Mouse (Mus musculus) layer of hippocampus, postnatal 25 days (tissue): ENCODE results near the gene Abhd6. TPM values are rescaled to one million over a fixed set of nuclear protein-coding genes. Genes with fewer than 3 reads are reported as not detected.
A peak's percentile ranks its signal among the peaks of the same experiment; 100 is the strongest.

ENCODE experiments used
- DNase-seq, 2 experiments: peaks; one replicate each; pipeline ENCODE4 v3.0.0; 2022; ENCODE audit warnings: mixed read lengths in 2 of 2, low spot score in 1 of 2; ENCODE audit errors: extremely low spot score in 1 of 2
- total RNA-seq, 2 experiments: library from RNA; stranded (reverse); gene quantifications; 2 replicates each; pipeline ENCODE4 v1.2.3; 2021

Gene Abhd6
- total RNA-seq, 2 experiments from 2014 or later: 70.1 to 78.5 TPM

DNA sequence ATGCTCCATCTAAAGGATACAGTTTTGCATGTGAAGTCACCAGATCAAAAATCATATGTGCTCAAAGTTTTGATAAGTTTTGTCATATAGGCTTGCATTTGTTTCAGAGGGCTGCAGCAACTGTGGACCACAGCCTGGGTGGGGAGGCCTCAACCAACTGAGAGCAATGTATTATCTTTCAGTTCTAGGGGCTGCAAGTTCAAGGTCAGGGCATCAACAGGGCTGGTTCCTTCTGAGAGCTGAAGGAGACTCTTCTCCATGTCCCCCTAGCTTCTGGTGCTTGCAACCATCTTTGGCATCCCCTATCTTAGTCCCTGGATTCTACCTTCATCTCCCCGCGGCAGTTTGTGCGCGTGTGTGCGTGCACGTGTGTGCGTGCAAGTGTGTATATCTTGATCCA is 50.0 kb downstream of the Abhd6 start:
- DNase-seq: no peak

DNA sequence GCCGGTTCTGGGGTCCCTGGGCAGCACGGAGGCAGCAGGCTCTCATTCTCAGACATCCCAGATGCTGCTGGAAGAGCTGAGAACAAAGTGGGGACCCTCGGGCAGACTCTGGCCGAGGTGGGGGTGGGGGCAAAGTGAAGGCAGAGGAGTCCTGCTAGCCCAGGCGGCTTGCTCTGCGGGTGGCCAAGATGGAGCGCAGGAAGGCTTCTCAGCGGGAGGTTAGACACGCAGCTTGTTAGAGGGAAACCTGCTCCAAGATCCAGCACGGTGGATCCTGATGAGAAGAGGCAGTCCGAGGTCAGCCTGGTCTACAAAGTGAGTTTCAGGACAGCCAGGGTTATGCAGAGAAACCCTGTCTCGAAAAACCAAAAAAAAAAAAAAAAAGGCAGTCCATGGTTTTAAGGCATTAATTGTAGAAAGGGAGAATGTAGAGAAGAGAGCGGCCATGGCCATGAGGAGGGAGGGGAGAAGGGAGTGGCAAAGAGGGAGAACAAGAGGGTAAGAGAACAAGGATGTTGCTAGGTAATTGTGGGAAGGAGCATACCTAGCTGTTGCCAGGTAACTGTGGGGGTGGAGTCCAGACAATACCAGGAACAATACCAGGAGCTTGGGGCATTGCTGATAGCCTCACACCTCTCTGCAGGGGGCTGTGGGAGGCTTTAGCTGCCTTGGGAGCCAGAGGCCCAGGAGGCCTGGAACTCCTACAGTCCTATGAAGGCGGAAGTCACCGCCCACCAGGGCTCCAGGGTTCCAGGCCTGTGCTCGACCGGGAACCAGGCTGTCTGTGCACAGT is 51.8 kb downstream of the Abhd6 start:
- DNase-seq: no peak

DNA sequence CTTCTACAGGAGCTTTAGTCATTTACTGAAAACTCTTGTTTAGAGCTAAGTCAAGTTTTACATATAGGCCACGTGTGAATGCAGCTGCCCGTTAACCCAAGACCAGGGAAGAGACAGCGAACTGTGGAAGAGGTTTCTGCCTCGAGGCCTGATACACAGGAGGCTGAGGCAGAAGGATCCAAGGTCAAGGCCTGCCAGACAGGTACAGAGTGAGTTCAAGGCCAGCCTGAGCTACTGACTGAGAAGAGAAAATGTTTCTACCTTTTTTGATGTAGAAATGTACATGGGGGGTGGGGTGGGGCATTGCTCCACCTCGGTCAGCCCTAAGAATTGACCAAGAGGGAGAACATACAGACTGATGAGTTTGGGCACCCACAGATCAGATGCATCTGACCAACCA is 53.4 kb downstream of the Abhd6 start:
- no peak for DNase-seq

- no peak for DNase-seq
These were observed 57.2 kb downstream of the Abhd6 start for GRCm38 (mm10) chr14:8059938-8060337.

DNA sequence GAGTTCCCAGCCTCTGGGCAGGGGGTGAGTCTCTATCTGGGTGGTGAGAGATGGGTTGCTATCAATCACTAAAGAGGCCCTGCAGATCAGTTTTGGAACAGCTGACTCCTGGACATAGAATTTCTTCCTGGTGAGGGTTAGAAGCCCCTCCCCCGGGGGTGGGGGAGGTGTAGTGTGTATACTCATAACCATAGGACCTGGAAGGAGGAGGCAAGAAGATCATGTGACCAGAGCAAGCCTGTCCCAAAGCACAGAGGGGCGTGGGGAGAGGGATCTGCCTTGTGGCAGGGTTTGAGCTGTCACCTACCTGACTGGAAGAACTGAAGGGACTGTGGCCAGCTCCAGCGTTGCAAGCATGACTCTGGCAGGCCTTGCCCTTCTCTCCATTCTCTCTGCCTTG is 59.4 kb downstream of the Abhd6 start:
- no peak for DNase-seq

- no peak for DNase-seq
These were observed 60.0 kb downstream of the Abhd6 start for GRCm38 (mm10) chr14:8062537-8063301.

DNA sequence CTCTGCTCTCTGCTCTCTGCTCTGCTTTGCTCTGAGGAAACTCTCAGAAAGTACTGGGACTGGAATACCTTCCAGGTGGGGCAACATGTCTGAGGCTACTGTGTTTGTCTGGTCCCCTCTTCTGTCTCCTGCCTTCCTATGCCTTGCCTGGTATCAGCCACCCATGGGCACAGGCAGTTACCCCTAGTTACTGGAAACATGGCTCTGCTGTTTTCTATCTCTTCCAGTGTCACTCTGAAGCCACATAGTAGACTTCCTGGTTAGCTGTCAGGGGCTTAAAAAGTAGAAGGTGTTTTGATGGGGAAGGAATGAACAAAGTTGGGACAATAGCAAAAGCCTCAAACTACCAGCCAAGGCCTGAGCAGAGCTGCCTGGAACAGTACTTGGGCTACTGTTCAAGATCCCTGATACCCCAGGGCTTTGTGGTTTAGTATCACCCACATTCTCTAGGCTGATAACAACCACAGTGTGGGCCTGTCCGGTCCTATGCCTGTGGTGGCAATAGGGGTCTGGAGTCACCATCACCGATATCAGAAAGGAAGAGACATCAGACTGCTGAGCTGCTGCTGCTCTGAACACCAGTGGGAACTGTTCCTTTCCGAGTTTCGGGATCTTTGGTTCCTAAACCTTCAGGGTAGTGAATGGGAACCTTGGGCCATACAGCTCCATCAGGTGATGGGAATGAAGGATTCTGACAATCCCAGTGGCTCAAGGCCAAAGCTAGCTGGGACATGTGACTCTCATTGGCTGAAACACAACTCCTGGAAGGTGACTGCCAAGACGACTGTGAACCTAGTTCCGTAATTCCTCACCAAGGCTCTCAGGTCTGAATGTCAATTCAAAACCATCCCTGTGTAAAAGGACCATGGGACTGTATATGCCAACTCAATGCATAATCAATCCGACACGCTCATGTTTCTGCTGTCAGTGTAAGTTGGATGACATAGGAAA is 61.4 kb downstream of the Abhd6 start:
- DNase-seq: no peak

DNA sequence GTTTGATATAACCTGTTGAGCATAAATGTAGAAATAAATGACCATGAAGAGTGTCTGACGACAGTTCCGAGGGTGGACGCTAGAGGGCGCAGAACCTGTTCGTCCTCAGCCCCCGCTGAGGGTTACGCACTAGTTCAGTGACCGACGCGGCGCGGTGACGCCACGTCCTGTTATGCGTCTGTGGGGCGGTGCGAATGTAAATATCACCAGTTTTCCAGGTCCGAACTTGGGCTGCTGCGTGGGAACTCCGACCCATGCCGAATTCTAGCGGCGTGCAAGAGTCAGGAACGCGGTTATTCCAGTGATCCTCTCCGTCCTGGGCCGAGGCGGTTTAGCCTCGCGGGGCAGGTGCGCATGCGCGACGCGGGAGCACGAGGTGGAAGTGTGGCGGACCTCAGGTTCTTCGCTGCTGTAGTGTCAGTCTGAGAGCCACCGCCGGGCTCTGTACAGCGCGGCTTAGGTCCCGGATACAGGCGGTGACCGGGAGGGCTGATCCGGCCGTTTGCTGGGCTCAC is 77.5 kb downstream of the Abhd6 start, which contains the start of gene Rpp14:
Rpp14 (plus strand) TSS at position 203 of the 515 bp plus-strand sequence.
- peak; percentile 96 to 100 for DNase-seq

DNA sequence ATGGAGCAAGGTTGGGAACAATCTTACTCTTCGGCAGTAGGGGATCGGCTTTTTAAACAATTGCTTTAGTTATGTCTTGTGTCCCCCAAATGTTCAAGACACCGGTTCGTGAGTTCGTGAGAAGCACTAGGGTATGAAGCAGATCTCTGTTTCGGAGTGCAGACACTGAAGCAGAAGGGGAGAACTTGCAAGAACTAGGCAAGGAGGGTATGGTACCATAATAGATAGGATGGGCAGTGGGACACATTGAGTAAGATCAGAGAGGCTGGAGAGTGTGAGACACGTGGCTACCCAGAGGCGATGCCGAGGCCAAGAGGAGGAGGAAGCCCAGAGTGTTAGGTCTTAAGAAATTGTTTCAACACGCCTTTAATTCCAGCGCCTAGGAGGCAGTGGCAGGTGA is 78.0 kb downstream of the Abhd6 start:
- DNase-seq: no peak

- DNase-seq: no peak
These were observed 80.2 kb downstream of the Abhd6 start for GRCm38 (mm10) chr14:8082949-8083348.

DNA sequence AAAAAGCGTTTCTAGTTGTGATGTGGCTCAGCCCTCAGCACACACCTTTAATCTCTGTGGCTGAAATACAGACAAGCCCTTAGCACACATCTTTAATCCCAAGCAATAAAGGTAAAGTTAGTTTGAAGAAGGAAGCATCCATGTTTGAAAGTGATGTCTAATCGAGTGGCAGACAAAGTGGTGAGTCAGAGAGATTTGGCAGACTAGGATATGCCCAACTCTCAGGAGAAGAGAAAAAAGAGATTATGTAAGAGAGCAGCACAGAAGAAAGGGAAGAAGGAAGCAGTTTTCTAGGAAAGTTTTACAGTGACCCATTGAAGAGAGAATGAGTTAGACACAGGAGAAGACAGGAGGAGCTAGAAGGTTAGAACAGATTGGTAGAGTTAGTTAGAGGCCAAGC is 86.3 kb downstream of the Abhd6 start:
- DNase-seq: no peak

GRCm38 (mm10) chr14:8092573-8092972 is 89.9 kb downstream of the Abhd6 start:
- DNase-seq: no peak

- DNase-seq: no peak
These were observed 90.7 kb downstream of the Abhd6 start for GRCm38 (mm10) chr14:8093427-8093826.

DNA sequence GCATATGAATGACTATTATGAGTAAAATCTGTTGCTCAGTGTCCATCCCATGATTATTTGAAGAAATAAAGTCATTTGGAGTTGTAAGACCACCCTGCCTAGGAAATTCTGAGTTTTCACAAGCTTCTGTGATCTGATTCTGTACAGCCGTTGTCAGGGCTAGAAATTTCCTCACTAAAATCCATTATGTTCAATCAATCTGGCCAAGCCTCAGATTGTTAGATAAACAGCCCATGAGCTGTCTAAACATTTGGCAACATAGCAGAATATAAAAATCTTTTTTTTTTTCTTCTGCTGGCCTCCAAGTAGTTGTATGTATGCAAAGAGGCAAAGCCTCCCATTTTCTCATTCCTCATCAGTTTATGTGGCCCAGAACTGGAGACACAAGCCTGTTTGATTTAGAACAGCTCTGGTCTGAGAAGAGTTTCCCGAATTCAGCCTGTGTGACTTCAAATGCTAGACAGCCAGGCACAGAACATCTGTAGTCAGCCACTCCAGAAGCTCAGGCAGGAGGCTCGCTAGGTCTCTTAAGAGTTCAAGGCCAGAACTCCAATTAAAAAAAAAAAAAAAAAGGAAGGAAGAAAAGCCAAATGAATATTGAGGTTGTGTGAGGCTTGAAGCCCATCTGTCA is 92.3 kb downstream of the Abhd6 start:
- no peak for DNase-seq

DNA sequence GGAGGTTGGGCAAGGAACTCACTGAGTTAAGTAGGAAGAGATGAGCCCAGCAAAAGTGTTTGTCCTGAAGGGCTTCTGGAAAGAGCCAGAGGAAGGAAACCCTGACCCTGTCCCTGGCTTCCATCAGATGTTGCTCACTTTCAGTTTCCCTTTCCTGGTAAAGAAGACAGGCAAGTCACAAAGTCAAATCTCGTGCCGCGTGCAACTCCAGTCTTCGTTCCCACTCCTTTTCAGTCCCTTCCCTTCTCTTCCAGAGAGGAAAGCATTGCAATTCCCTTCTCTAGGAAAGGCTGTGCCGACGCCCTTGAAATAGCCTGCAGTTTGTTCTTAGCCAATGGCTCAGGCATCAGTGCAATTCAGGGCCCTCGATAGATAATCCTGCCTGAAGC is 92.9 kb downstream of the Abhd6 start:
- no peak for DNase-seq

DNA sequence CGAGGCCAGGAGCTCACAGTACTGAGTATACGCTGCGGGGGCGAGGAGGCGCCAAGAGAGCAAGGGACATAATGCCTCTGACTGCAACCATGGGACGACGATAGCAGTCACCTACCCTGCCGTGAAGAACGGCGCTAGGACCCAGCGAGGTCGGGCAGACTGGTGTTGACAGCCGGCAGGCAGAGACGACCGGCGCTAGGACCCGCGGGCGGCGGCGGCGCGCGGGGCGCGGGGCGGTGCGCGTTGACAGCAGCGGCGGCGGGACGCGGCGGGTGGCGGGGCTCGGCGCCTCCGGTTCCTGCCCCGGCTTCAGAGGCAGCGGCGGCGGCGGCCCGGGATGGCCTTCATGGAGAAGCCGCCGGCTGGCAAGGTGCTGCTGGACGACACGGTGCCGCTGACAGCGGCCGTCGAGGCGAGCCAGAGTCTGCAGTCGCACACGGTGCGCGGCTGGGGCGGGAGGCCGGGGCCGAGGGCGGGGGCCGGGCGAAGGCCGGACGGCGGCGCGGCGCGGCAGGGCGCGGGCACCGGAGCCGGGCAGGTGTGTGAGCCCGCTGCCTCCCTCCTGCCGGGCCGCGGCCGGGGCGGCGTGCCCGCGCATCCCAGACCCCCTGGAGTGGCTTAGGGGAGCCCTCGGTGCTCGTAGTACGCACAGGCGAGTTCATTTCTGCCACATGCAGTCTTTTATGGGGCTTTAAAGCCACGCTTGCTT is 95.4 kb downstream of the Abhd6 start, which contains the start of gene Pxk:
Pxk (plus strand) TSS at position 234 of the 709 bp plus-strand sequence.
- DNase-seq: peak; percentile 90 to 94

- no peak for DNase-seq
These were observed 95.9 kb downstream of the Abhd6 start for GRCm38 (mm10) chr14:8098687-8098995.

- DNase-seq: no peak
These were observed 96.9 kb downstream of the Abhd6 start for GRCm38 (mm10) chr14:8099561-8100021.

DNA sequence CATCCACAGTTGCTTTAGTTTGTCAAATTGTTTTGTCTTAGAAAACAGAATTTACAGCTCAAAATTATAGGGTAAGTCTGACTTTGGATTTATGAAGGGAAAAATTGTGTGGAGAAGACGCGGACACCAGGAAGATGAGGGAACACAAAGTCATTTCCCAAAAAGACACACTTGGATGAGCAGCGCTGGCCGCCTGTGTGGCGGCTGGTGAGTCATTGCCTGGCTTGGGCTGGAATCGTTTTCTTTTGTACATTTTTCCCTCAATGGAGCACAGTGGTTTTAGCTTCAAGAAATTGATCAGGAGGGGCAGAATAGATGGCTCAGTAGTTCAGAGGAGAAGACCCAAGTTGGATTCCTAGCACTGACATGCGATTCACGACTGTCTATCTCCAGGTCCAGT is 99.2 kb downstream of the Abhd6 start:
- no peak for DNase-seq
